Mouse (Mus musculus): Measurements from ENCODE around the gene Tpcn2.

Gene Tpcn2

GRCm38 (mm10) chr7:145242851-145243712 lies 40.7 kb downstream of the Tpcn2 start:
- DNase-seq (ENCODE audit: low spot score), result peak; percentile 89

GRCm38 (mm10) chr7:145242028-145242427 lies 41.8 kb downstream of the Tpcn2 start:
- no peak for DNase-seq (ENCODE audit: low spot score)

GRCm38 (mm10) chr7:145240929-145241328 lies 42.9 kb downstream of the Tpcn2 start:
- no peak for DNase-seq (ENCODE audit: low spot score)

- no peak for DNase-seq (ENCODE audit: low spot score)
Observed at GRCm38 (mm10) chr7:145239736-145240505, 43.9 kb downstream of the Tpcn2 start.

- peak; percentile 48 for DNase-seq (ENCODE audit: low spot score)
Observed at GRCm38 (mm10) chr7:145239145-145239544, 44.7 kb downstream of the Tpcn2 start.

DNA sequence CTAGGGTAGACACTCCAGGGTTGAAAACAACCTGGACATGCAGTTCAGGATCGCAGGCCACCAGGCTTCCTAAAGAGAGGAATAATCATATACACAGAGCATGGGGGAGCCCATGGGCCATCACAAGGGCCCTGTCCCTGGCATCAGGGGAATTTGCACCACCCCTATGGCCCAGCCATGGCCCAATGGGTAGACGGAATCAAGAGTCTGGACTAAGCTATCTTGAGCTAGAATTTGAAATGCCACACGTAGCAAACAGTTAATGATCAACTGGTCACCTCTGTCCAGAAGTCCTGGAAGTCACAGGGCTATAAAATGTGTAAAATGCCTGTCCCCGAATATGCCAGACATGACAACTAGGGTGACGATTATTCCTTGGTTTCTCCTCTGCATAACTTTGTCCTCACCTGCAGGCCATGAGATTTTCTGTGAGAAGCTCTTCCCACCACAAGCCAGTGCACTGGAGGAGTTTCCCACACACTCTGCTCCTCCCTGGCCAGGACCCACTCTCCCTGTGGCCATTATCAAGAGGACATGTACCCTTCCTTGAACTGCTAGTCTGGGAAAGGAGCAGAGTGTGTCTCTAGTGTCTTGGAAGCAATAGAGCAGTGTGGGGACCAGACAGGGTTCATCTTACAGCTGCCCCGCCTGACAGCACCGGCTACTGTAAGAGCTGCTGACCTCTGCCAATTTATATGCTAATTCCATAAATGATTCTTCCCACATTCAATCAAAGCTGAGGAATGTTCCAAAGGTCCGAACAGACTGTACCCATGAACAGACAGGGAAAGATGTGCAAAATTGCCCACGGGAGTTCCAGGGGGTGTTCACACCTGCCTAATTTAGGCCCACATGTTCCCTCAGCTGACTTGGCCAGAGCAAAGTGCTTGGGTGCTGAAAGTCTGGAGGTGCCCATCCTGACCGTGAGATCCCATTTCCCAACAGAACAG lies 48.7 kb downstream of the Tpcn2 start:
- no peak for DNase-seq (ENCODE audit: low spot score)

DNA sequence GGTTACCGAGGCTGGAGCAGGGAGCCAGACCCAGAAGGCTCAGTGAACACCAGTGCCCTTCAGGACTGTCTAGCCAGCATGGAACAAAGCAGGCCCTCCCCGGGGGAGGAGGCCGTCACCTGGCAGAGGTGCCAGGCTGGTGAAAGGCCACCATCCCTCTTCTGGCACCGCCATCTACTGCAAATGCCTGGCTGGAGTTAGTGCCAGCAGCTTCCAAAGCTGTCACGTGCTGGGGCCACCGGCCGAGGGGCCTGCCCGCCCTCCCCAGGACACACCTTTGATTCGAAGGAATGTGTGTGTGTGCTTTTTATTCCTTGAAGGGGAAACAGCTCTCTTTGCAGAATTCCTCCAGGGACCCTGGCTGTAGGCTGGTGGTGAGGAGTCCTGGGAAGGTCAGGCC lies 52.2 kb downstream of the Tpcn2 start:
- no peak for DNase-seq (ENCODE audit: low spot score)

DNA sequence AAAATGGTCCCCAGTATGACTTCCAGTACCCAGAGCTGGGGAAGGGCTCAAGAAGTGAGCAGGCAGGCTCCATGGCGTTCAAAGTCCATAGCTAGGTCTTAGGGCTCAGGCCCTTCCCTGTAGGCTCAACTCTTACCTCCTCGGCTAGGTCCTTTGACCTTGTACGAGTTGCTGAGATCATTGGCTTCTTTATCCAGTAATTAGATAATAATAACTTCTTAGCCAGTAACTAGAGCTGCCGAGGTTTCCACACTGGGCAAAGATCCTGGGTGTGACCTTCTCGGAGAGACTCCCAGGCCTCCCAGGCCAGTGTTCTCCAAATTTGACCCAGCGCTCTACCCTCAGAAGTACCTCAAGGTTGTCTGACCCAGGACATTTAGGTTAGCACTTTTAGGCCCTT lies 57.2 kb downstream of the Tpcn2 start:
- DNase-seq (ENCODE audit: low spot score), result no peak

DNA sequence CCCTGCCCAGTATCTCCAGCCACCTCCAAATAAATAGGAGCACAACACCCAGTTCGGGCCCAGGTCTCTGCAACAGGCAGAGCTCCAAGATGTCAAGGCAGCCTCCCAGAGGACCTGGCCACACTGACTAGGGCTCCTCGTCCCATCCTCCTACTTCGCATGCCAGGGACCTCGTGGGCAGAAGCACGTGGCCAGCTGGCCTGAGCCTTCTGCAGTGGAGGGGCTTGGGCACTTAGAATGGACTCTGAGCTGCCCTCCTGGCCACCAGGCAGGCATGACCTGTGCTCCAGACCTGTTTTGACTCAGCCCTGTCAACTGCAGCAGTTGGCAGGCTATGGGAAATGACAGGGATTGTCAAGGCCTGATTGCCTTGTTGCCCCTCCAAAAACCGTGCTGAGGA lies 58.2 kb downstream of the Tpcn2 start:
- no peak for DNase-seq (ENCODE audit: low spot score)

DNA sequence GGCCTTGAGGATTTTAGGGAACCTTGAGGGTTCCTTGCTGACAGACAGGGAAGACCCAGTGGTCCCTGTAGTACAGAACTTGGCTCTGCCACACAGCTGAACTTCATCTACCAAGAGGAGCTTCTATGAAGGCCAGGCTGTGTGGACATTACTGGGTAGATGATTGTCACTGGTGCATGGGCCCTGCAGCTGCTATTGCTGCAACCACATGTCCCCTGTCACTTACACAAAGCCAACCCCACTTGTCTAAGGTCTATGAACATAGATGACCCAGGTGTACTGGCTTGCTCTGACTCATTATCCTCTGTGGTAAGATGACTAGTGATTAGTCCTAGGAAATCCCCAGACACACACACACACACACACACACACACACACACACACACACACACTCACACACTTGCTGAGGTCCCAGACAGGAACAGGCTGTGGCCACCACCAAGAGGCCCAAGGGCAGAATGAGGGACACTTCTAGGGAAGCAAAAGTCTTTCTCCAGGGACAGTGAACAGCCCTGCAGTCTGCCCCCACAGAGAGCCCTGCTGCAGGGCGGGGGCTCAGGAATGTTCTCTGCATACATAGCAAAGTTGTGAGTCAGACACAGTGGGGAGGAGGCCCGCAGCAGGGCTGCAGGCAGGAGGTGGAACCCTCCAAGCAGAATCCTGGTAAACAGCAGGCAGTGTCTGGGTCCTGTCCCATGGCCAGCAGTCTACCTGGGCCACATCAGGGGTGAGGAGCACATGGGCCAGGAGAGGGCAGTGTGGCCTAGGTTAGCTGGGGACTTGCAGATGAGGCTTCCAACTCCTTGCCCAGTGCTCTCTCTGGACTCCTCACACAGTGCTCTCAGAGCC lies 61.7 kb downstream of the Tpcn2 start:
- peak; percentile 56 for DNase-seq (ENCODE audit: low spot score)

DNA sequence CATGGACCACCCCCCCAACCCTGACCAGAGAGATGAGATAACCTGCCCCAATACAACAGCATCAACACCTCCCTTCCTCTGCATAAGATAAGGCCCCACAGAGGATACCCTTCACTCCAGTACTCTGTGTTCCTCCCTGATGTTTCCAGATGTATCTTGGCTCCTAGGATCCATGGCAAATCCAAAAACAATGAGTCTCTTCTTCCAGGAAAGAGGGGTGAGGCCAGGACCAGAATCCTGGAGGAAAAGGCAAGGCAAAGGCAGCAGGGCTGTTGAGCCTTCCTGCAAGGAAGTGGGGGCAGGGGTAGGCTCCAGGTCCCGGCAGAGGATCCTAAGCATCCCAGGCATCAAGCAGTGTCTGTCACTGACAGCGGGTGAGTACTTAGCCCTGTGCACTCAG lies 62.5 kb downstream of the Tpcn2 start:
- DNase-seq (ENCODE audit: low spot score), result peak; percentile 41

GRCm38 (mm10) chr7:145219420-145219831 lies 64.4 kb downstream of the Tpcn2 start:
- peak; percentile 49 for DNase-seq (ENCODE audit: low spot score)

GRCm38 (mm10) chr7:145216591-145216990 lies 67.2 kb downstream of the Tpcn2 start:
- peak; percentile 38 for DNase-seq (ENCODE audit: low spot score)

- no peak for DNase-seq (ENCODE audit: low spot score)
Observed at GRCm38 (mm10) chr7:145215476-145215875, 68.3 kb downstream of the Tpcn2 start.

DNA sequence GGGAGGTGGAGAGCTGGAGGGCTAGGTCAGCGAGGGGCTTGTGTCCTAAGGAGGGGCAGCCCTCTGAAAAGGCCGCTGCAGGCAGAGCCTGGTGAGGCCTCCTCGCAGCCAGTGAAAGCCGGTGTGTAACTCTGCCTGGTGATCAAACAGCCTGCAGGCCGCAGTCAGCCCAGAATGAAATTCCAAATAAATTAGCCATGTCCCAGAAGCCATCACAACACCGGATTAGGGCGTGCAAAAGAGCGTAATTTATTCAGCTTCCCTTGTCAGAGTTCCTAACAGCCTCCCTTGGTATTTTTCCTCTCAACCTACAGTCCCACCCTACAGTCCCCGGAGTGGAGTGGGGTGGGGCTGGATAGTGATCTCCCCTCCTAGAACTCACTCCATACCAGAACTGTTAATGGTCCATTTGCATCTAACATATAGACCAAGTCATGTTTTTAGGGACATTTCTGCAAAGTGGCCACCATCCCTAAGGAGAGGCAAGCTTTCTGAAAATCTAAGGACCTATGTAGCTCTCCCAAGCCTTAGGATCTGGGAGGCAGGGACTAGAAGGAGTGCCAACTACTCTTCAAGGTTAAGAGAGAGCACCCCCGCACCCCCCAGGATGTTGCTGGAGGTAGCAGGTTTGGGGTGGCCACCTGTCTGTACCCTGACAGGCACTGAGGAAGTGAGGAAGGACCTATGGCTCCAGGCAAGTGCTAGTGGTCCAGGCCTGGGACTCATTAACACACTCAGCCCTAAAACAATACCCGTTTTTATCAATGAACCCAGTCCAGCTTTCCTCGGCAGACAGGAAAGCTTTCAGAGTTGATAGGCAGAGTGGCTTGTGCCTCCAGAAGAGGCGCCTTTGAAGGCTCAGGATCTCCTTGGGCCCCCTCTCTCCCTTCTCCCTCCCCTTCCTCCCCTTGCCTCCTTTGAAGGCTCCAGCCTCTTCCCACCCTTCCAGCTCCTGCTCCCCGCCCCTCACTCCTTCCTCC lies 71.8 kb downstream of the Tpcn2 start:
- DNase-seq (ENCODE audit: low spot score), result no peak

- DNase-seq (ENCODE audit: low spot score), result no peak
Observed at GRCm38 (mm10) chr7:145210477-145211070, 73.2 kb downstream of the Tpcn2 start.

GRCm38 (mm10) chr7:145208006-145208405 lies 75.8 kb downstream of the Tpcn2 start, which contains the start of gene 1810010D01Rik:
TSS of gene 1810010D01Rik (minus strand) at chr7:145208119.
- no peak for DNase-seq (ENCODE audit: low spot score)

GRCm38 (mm10) chr7:145206801-145207200 lies 77.0 kb downstream of the Tpcn2 start:
- no peak for DNase-seq (ENCODE audit: low spot score)

GRCm38 (mm10) chr7:145206056-145206610 lies 77.7 kb downstream of the Tpcn2 start:
- DNase-seq (ENCODE audit: low spot score), result peak; percentile 79

Data from testis, postnatal 10 days (tissue).